Mouse (Mus musculus): Measurements from ENCODE around the gene Atp5d.

Atp5d gene

GRCm38 (mm10) chr10:80167460-80168037 is 29.1 kb downstream of the Atp5d start:
- DNase-seq (ENCODE audit: low read depth, low spot score) = peak; percentile 99

- DNase-seq (ENCODE audit: low read depth, low spot score) = peak; percentile 93
Measured at GRCm38 (mm10) chr10:80168038-80168661, 29.7 kb downstream of the Atp5d start.

- DNase-seq (ENCODE audit: low read depth, low spot score) = no peak
Measured at GRCm38 (mm10) chr10:80169070-80169469, 30.6 kb downstream of the Atp5d start.

- no peak for DNase-seq (ENCODE audit: low read depth, low spot score)
Measured at GRCm38 (mm10) chr10:80169651-80170050, 31.2 kb downstream of the Atp5d start.

- no peak for DNase-seq (ENCODE audit: low read depth, low spot score)
Measured at GRCm38 (mm10) chr10:80170052-80170451, 31.6 kb downstream of the Atp5d start.

GRCm38 (mm10) chr10:80170601-80171021 is 32.2 kb downstream of the Atp5d start:
- no peak for DNase-seq (ENCODE audit: low read depth, low spot score)

GRCm38 (mm10) chr10:80171252-80171651 is 32.8 kb downstream of the Atp5d start:
- DNase-seq (ENCODE audit: low read depth, low spot score) = no peak

- no peak for DNase-seq (ENCODE audit: low read depth, low spot score)
Measured at GRCm38 (mm10) chr10:80171760-80172526, 33.5 kb downstream of the Atp5d start.

GRCm38 (mm10) chr10:80172527-80173292 is 34.3 kb downstream of the Atp5d start, which contains the start of gene 1600002K03Rik:
TSS of gene 1600002K03Rik (plus strand) at chr10:80172944.
- DNase-seq (ENCODE audit: low read depth, low spot score) = peak; percentile 88

GRCm38 (mm10) chr10:80173358-80173757 is 34.9 kb downstream of the Atp5d start:
- no peak for DNase-seq (ENCODE audit: low read depth, low spot score)

GRCm38 (mm10) chr10:80173955-80174640 is 35.7 kb downstream of the Atp5d start:
- no peak for DNase-seq (ENCODE audit: low read depth, low spot score)

GRCm38 (mm10) chr10:80174705-80175104 is 36.3 kb downstream of the Atp5d start:
- DNase-seq (ENCODE audit: low read depth, low spot score) = no peak

GRCm38 (mm10) chr10:80175536-80176269 is 37.3 kb downstream of the Atp5d start:
- no peak for DNase-seq (ENCODE audit: low read depth, low spot score)

GRCm38 (mm10) chr10:80176270-80176834 is 37.9 kb downstream of the Atp5d start:
- no peak for DNase-seq (ENCODE audit: low read depth, low spot score)

GRCm38 (mm10) chr10:80177441-80178279 is 39.2 kb downstream of the Atp5d start:
- DNase-seq (ENCODE audit: low read depth, low spot score) = no peak

- no peak for DNase-seq (ENCODE audit: low read depth, low spot score)
Measured at GRCm38 (mm10) chr10:80179068-80180051, 40.9 kb downstream of the Atp5d start, which contains the start of gene Efna2. TSS of gene Efna2 (plus strand) at chr10:80179482.

- no peak for DNase-seq (ENCODE audit: low read depth, low spot score)
Measured at GRCm38 (mm10) chr10:80180288-80180687, 41.9 kb downstream of the Atp5d start.

- DNase-seq (ENCODE audit: low read depth, low spot score) = no peak
Measured at GRCm38 (mm10) chr10:80180823-80181222, 42.4 kb downstream of the Atp5d start.
